Mouse (Mus musculus) limb, embryonic 11.5 days (tissue): ENCODE measurements around the gene Rnft2. TPM values are rescaled to one million over a fixed set of nuclear protein-coding genes. Genes with fewer than 3 reads are reported as not detected.

Source experiments
- ATAC-seq: fragments of 200-750 bp; cut with Nextera tagmentation; 2 replicates; pipeline ENCODE4 v1.8.0; 2017; ENCODE audit warnings: low read depth; ENCODE audit not compliant: insufficient number of reproducible peaks, low FRiP score, low TSS enrichment
- DNase-seq: peaks from one replicate; pipeline ENCODE4 v3.0.0-alpha.2; 2015; ENCODE audit warnings: low spot score
- H3K27ac ChIP-seq: fragments of 300-500 bp; sonication (generic); replicated peaks from 2 replicates; pipeline ENCODE4 v1.5.1; 2014; ENCODE audit warnings: low read depth, mild to moderate bottlenecking, low read length
- H3K27me3 ChIP-seq: fragments of 300-500 bp; sonication (generic); 2 replicates; pipeline ENCODE4 v1.6.1; 2014; ENCODE audit warnings: mild to moderate bottlenecking, low read length, mixed read lengths; ENCODE audit not compliant: control insufficient read depth, insufficient read depth
- H3K36me3 ChIP-seq: fragments of 300-500 bp; sonication (generic); 2 replicates; pipeline ENCODE4 v1.6.1; 2014; ENCODE audit warnings: mild to moderate bottlenecking, low read length, moderate library complexity, mixed read lengths; ENCODE audit not compliant: control insufficient read depth, insufficient read depth
- H3K4me1 ChIP-seq: fragments of 300-500 bp; sonication (generic); 2 replicates; pipeline ENCODE4 v1.6.1; 2014; ENCODE audit warnings: low read length, mixed read lengths; ENCODE audit not compliant: control insufficient read depth, insufficient read depth
- H3K4me2 ChIP-seq: fragments of 300-500 bp; sonication (generic); 2 replicates; pipeline ENCODE4 v1.6.1; 2014; ENCODE audit warnings: low read depth, mild to moderate bottlenecking, moderate library complexity; ENCODE audit not compliant: severe bottlenecking
- H3K4me3 ChIP-seq: fragments of 300-500 bp; sonication (generic); 2 replicates; pipeline ENCODE4 v1.5.1; 2014; ENCODE audit warnings: low read depth, low read length
- H3K9ac ChIP-seq: fragments of 300-500 bp; sonication (generic); 2 replicates; pipeline ENCODE4 v1.6.1; 2014; ENCODE audit warnings: mild to moderate bottlenecking, low read length
- H3K9me3 ChIP-seq: fragments of 300-500 bp; sonication (generic); 2 replicates; pipeline ENCODE4 v1.6.1; 2016; ENCODE audit warnings: low read length; ENCODE audit not compliant: control insufficient read depth
- WGBS: fragments of 180-500 bp; shearing (Covaris S2); extraction: QIAGEN DNeasy Blood & Tissue Kit; methylation state at CpG from one replicate; pipeline ENCODE4 v1.1.7; 2014; 5-methylcytosine and 5-hydroxymethylcytosine counted together
- polyA plus RNA-seq: library from polyadenylated mRNA; unstranded; fragments of >200 nt; fragmentation: Nextera tagmentation; extraction: Ambion mirVana; gene quantifications from 2 replicates; pipeline ENCODE4 v1.2.1, GENCODE M21; 2014

The Rnft2 gene
- polyA plus RNA-seq, 1 experiment from 2014 or later, result 4.0 TPM

DNA sequence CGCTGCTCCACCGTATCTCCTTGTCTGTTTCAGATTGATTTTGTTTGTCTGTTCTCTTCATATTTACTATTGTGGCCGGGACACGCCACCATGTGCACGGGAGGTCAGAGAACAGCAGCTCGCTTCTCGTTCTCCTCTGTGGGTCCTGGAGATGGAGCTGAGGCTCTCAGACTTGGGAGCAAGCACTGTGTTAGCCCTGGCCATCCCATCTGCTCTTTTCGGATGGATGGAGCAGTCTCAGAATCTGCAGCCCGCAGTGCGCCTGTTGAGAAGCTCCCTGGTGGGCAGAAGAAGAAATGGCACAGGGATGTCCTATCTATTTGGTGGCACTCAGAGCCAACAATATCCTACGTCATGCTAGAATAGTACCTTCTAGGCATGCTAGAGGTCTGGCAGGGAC is 15.7 kb upstream of the Rnft2 start:
- Histone ChIP-seq H3K4me3 (no peak overlapping the region), H3K9ac (no peak overlapping the region), H3K4me2 (no peak overlapping the region), H3K27ac (no peak overlapping the region), H3K27me3 (no peaks in the 10 kb centered on the region), H3K4me1 (no peaks in the 10 kb centered on the region), H3K36me3 (peaks cover 15% of the 10 kb centered on the region; the same call in 1 of the 2 replicates), H3K9me3 (no peaks in the 10 kb centered on the region)
- 96% methylated on average over 11 of the region's 11 CpGs for WGBS
- ATAC-seq (no peak), DNase-seq (no peak)

DNA sequence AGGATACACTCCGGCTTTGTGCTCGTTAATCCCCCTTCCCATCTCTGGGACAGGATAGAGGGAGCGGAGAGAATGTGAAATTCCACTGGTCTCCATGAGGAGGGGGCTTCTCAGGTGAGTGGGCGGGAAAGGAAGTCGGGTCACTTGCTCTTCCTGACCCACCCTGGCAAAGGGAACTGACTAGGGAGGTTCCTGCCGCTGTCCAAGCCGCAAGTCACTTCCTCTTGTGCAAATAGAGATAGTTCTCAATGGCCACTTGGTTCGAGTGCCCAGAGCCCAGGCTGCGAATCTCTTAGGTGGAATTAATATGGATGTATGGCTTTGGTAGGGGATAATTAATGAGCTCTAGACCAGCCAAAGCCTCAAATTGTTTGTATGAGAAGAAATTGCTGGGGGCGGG is 15.1 kb upstream of the Rnft2 start:
- 87% methylated on average over 10 of the region's 10 CpGs for WGBS
- ATAC-seq (no peak), DNase-seq (no peak)
- Histone ChIP-seq H3K27me3 (no peaks in the 10 kb centered on the region), H3K27ac (no peak overlapping the region), H3K36me3 (peaks cover 15% of the 10 kb centered on the region; the same call in 1 of the 2 replicates), H3K4me3 (no peak overlapping the region), H3K4me1 (no peaks in the 10 kb centered on the region), H3K9ac (no peak overlapping the region), H3K4me2 (no peak overlapping the region), H3K9me3 (no peaks in the 10 kb centered on the region)

- H3K27me3 ChIP-seq, result no peaks in the 10 kb centered on the region
- DNase-seq, result no peak
- 91% methylated on average over 6 of the region's 6 CpGs for WGBS
- no peak for ATAC-seq
- no peak overlapping the region for H3K9ac ChIP-seq
- no peaks in the 10 kb centered on the region for H3K9me3 ChIP-seq
- no peak overlapping the region for H3K4me2 ChIP-seq
- peaks cover 15% of the 10 kb centered on the region; the same call in 1 of the 2 replicates for H3K36me3 ChIP-seq
- H3K4me1 ChIP-seq, result no peaks in the 10 kb centered on the region
- H3K27ac ChIP-seq, result no peak overlapping the region
- H3K4me3 ChIP-seq, result no peak overlapping the region
Observed at GRCm38 (mm10) chr5:118259636-118260035, 14.7 kb upstream of the Rnft2 start.

GRCm38 (mm10) chr5:118259152-118259551 is 14.2 kb upstream of the Rnft2 start:
- H3K36me3 ChIP-seq, result peaks cover 15% of the 10 kb centered on the region; the same call in 1 of the 2 replicates
- no peak overlapping the region for H3K9ac ChIP-seq
- no peak overlapping the region for H3K4me2 ChIP-seq
- H3K9me3 ChIP-seq, result no peaks in the 10 kb centered on the region
- no peak overlapping the region for H3K4me3 ChIP-seq
- H3K27ac ChIP-seq, result no peak overlapping the region
- H3K27me3 ChIP-seq, result no peaks in the 10 kb centered on the region
- DNase-seq, result no peak
- ATAC-seq, result no peak
- 77% methylated on average over 6 of the region's 6 CpGs for WGBS
- H3K4me1 ChIP-seq, result no peaks in the 10 kb centered on the region

DNA sequence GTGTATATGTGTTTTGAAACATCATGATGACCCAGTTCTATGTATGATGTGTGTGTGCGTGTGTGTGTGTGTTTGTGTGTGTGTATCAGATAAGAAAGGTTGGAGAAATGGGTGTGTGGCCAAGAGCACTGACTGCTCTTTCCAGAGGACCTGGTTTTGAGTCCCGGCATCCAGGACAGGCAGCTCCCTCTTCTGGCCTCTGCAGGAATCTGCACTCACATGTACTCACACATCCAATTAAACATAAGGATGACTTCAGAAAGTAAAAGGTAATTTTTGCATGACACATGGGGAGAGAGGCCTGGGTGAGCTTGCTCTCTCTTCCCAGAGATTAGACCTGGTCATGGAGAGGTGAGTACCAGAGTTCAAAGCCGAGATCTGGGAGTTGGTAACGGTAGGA is 12.1 kb upstream of the Rnft2 start:
- 97% methylated on average over 4 of the region's 4 CpGs for WGBS
- Histone ChIP-seq H3K27ac (no peak overlapping the region), H3K9ac (no peak overlapping the region), H3K36me3 (peaks cover 15% of the 10 kb centered on the region; the same call in 1 of the 2 replicates), H3K27me3 (no peaks in the 10 kb centered on the region), H3K4me3 (no peak overlapping the region), H3K9me3 (no peaks in the 10 kb centered on the region), H3K4me1 (no peaks in the 10 kb centered on the region), H3K4me2 (no peak overlapping the region)
- ATAC-seq (no peak), DNase-seq (no peak)

DNA sequence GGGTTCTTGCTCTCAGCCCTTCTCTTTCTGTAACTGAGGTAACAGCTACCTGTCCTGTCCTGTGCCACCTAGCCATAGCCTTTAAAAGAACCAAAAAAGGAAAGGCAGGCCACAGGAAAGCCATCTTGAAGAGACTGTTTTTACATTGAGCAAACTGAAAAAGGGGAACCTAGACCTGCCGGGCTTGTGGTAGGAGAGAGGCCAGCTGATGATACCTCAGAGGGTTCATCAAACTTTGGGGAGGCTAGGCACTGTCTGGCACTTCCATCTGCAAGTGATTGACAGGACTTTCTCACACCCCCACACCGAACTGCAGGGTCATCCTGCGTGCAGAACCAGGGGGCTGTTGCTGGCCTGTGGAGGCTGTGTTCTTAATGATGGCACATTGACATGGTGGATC is 8.6 kb upstream of the Rnft2 start:
- WGBS, result 78% methylated on average over 3 of the region's 3 CpGs
- no peaks in the 10 kb centered on the region for H3K4me1 ChIP-seq
- no peak overlapping the region for H3K4me2 ChIP-seq
- no peak overlapping the region for H3K27ac ChIP-seq
- peaks cover 3% of the 10 kb centered on the region; the same call in 1 of the 2 replicates for H3K36me3 ChIP-seq
- no peaks in the 10 kb centered on the region for H3K27me3 ChIP-seq
- H3K9me3 ChIP-seq, result no peaks in the 10 kb centered on the region
- H3K9ac ChIP-seq, result no peak overlapping the region
- DNase-seq, result no peak
- ATAC-seq, result no peak
- H3K4me3 ChIP-seq, result no peak overlapping the region

DNA sequence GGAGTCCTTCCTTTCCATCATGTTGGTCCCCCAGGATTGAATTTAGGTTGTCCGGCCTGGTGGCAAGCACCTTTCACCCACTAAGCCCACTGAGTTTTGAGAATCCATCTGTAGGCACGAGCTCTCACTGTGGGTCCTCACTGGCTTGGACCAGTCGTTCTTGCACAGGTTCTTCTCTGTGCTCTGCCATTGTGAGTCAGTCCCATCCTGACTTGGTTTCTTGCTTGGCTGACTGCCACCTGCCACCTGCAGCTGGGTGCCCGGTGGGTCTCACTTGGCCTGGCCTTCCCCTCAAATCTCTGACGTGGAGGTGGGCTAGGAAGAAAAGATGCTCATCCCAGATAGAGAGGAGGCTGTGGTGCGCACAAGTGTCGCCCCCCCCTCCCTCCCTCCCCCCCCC is 6.1 kb upstream of the Rnft2 start:
- Histone ChIP-seq H3K36me3 (no peaks in the 10 kb centered on the region; the same call in 1 of the 2 replicates), H3K27ac (no peak overlapping the region)
- 96% methylated on average over 7 of the region's 7 CpGs for WGBS

DNA sequence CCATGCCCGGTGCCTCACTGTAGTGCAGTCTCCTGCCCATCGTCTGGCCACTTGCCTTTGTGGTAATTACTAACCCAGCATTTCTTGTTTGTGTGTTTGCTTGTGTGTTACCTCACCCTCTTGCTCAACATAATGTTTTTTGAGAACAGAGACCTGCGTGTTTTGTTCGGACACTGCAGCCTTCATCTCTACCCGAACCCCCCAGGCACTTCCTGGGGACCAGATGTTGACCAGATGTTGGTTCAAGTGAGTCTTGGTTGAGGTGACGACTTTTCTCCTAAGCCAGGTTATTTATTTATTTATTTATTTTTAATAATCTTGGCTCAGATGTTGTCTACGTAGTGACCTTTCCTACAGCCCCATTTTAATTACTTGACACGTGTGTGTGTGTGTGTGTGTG is 2.5 kb upstream of the Rnft2 start:
- H3K27ac ChIP-seq, result no peak overlapping the region
- no peak overlapping the region for H3K4me2 ChIP-seq
- 33% methylated on average over 8 of the region's 8 CpGs for WGBS
- H3K36me3 ChIP-seq, result no peaks in the 10 kb centered on the region; the same call in 1 of the 2 replicates
- no peaks in the 10 kb centered on the region for H3K27me3 ChIP-seq
- no peak for ATAC-seq
- no peaks in the 10 kb centered on the region for H3K9me3 ChIP-seq
- no peak overlapping the region for H3K4me3 ChIP-seq
- H3K4me1 ChIP-seq, result peaks cover 12% of the 10 kb centered on the region
- DNase-seq, result peak; percentile 49
- H3K9ac ChIP-seq, result no peak overlapping the region

More for the DNA sequence above, 6.1 kb upstream of the Rnft2 start:
- Histone ChIP-seq H3K9ac (no peak overlapping the region), H3K4me3 (no peak overlapping the region), H3K4me2 (no peak overlapping the region), H3K4me1 (peaks cover 11% of the 10 kb centered on the region), H3K27me3 (no peaks in the 10 kb centered on the region), H3K9me3 (no peaks in the 10 kb centered on the region)
- ATAC-seq, result no peak
- no peak for DNase-seq
